Mouse (Mus musculus) inflammation-experienced regulatory T-cells (primary cell): ENCODE results near the gene Lipi. TPM values are rescaled to one million over a fixed set of nuclear protein-coding genes. Genes with fewer than 3 reads are reported as not detected.

Experiments
- polyA plus RNA-seq, 2 experiments: library from polyadenylated mRNA; unstranded; fragments of 100-300 nt; shearing (Covaris generic); gene quantifications; one replicate each; pipeline ENCODE4 v1.2.1; 2017

Gene Lipi
- under 1 TPM in 1 of 2 experiments, not detected in 1; 0.18 TPM for polyA plus RNA-seq

DNA sequence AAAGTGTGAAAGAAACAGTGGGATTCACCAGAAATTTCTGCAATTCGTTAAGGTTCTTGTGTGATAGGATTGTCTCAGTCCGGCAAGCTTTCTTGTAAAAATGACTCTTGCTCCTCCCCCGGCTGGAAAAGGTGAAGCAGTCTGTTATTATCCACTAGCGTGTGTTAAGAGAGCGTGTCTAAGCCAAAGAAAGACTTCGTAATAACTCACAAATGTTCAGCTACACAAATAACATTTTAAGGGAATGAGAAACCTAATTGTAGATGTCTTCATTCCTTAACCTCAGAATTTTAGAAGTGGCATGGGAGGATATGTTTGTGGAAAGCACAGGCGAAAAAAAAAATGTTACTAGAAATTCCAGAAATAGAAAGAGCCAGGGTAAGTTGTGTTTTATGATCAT is at the start of gene Lipi:
Gene Lipi, minus strand, starts transcription at position 101 of the 400 bp plus-strand sequence.

DNA sequence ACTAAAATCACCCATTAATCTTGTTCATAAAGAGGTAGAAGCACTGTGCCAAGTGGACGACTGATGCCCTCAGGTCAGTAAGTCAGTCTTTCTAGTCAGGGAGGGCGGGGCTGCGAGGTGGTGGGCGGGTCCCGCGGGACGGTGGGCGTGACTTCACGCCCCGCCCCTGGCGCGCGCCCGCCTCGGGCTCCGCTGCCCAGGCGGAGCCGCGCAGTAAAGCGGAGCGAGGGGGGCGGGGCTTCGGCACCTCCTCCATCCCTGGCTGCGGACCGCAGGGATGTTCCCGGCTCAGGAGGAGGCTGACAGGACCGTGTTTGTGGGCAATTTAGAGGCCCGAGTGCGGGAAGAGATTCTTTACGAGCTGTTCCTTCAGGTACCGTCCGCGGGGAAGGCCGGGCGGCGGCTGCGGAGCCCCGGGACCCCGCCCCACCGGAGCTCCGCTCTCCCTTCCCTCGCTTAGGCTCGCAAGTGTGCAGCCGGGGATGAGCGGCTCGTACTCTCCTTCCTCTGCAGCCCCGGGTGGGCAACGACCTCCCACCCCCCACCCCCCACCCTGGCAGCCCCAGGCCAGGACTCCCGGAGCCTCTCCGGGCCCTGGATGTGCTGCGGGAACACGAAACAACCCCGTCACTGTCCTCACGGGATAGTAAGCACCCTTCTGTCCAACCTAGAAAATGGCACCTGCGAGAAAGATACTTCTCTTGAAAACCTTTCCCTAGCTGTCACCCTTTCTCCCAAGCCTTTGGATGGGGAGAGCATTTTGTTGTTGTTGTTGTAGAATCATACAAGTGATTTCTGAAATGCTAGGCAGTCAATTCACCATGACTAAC is 7.0 kb upstream of the Lipi start, which contains the start of gene Rbm11:
Gene Rbm11, plus strand, starts transcription at position 174 of the 830 bp plus-strand sequence.

Other genes starting within 250 kb of the Lipi start
- 1 to 10 TPM in 1 of 2 experiments, under 1 TPM in 1; 0.47 to 1.4 TPM for gene Rbm11, start 6.8 kb upstream of the Lipi start, polyA plus RNA-seq
- 10 to 100 TPM in 1 of 2 experiments, 1 to 10 TPM in 1; 8.7 to 11.5 TPM for gene Hspa13, start 181.0 kb upstream of the Lipi start, polyA plus RNA-seq